Mouse (Mus musculus) naive thymus-derived CD4-positive, alpha-beta T cell, adult 2 months (primary cell): ENCODE measurements around the gene Endog.
"Not testable (repeated sequence)": the region's sequence is repeated elsewhere in the genome, so short reads cannot be mapped to it uniquely, and the experiment has no call there.

Experiments
- DNase-seq: peaks from one replicate; pipeline ENCODE4 v3.0.0-alpha.2; 2011; ENCODE audit warnings: low read depth

Gene Endog

GRCm38 (mm10) chr2:30166677-30167076 lies 4.6 kb upstream of the Endog start:
- DNase-seq: peak; percentile 48

- DNase-seq: no peak
Observed at GRCm38 (mm10) chr2:30171997-30172382, 697 bp downstream of the Endog start.

GRCm38 (mm10) chr2:30173541-30174240 lies 2.4 kb downstream of the Endog start:
- DNase-seq: no peak

GRCm38 (mm10) chr2:30175897-30176296 lies 4.6 kb downstream of the Endog start:
- peak; percentile 24 for DNase-seq

GRCm38 (mm10) chr2:30176561-30176960 lies 5.3 kb downstream of the Endog start:
- no peak for DNase-seq

GRCm38 (mm10) chr2:30177700-30178675 lies 6.7 kb downstream of the Endog start, which contains the start of gene Spout1:
Gene Spout1, minus strand, starts transcription at chr2:30178459.
- peak; percentile 96 for DNase-seq

- DNase-seq: not testable (repeated sequence)
Observed at GRCm38 (mm10) chr2:30178711-30179110, 7.4 kb downstream of the Endog start.

GRCm38 (mm10) chr2:30182424-30182823 lies 11.1 kb downstream of the Endog start:
- DNase-seq: no peak

- DNase-seq: no peak
Observed at GRCm38 (mm10) chr2:30183721-30184120, 12.4 kb downstream of the Endog start.

- DNase-seq: no peak
Observed at GRCm38 (mm10) chr2:30185276-30185675, 14.0 kb downstream of the Endog start.

GRCm38 (mm10) chr2:30185681-30186080 lies 14.4 kb downstream of the Endog start:
- no peak for DNase-seq

GRCm38 (mm10) chr2:30191790-30192580 lies 20.7 kb downstream of the Endog start:
- DNase-seq: no peak

- DNase-seq: no peak
Observed at GRCm38 (mm10) chr2:30194656-30195055, 23.4 kb downstream of the Endog start.

- DNase-seq: no peak
Observed at GRCm38 (mm10) chr2:30198021-30198420, 26.7 kb downstream of the Endog start.

- DNase-seq: no peak
Observed at GRCm38 (mm10) chr2:30199984-30200383, 28.7 kb downstream of the Endog start.

- DNase-seq: no peak
Observed at GRCm38 (mm10) chr2:30200388-30200925, 29.2 kb downstream of the Endog start.

GRCm38 (mm10) chr2:30203439-30203838 lies 32.1 kb downstream of the Endog start:
- peak; percentile 74 for DNase-seq

- DNase-seq: no peak
Observed at GRCm38 (mm10) chr2:30205255-30205628, 33.9 kb downstream of the Endog start.

GRCm38 (mm10) chr2:30205629-30206357 lies 34.5 kb downstream of the Endog start, which contains the start of gene Kyat1:
Gene Kyat1, minus strand, starts transcription at chr2:30205847.
- peak; percentile 97 for DNase-seq

GRCm38 (mm10) chr2:30207401-30207800 lies 36.1 kb downstream of the Endog start:
- no peak for DNase-seq

GRCm38 (mm10) chr2:30207886-30208285 lies 36.6 kb downstream of the Endog start:
- DNase-seq: no peak
